Mouse (Mus musculus) liver, embryonic 13.5 days (tissue): ENCODE measurements around the gene Gpr183. TPM values are rescaled to one million over a fixed set of nuclear protein-coding genes. Genes with fewer than 3 reads are reported as not detected.

Experiments
- ATAC-seq: fragments of 200-750 bp; cut with Nextera tagmentation; 2 replicates; pipeline ENCODE4 v1.8.0; 2017; ENCODE audit warnings: low read depth, mild to moderate bottlenecking, moderate number of reproducible peaks, moderate library complexity
- DNase-seq: peaks from one replicate; pipeline ENCODE4 v3.0.0; 2022
- H3K27ac ChIP-seq: fragments of 300-500 bp; sonication (generic); 2 replicates; pipeline ENCODE4 v1.5.1; 2015; ENCODE audit warnings: moderate library complexity, mild to moderate bottlenecking, inconsistent platforms
- H3K27me3 ChIP-seq: fragments of 300-500 bp; sonication (generic); 2 replicates; pipeline ENCODE4 v1.6.1; 2015; ENCODE audit warnings: mild to moderate bottlenecking, inconsistent platforms
- H3K36me3 ChIP-seq: fragments of 300-500 bp; sonication (generic); 2 replicates; pipeline ENCODE4 v1.6.1; 2015; ENCODE audit warnings: mild to moderate bottlenecking, inconsistent platforms
- H3K4me1 ChIP-seq: fragments of 300-500 bp; sonication (generic); replicated peaks from 2 replicates; pipeline ENCODE4 v1.6.1; 2015; ENCODE audit warnings: inconsistent platforms
- H3K4me2 ChIP-seq: fragments of 300-500 bp; sonication (generic); 2 replicates; pipeline ENCODE4 v1.6.1; 2015; ENCODE audit warnings: inconsistent platforms, mild to moderate bottlenecking, moderate library complexity
- H3K4me3 ChIP-seq: fragments of 300-500 bp; sonication (generic); replicated peaks from 2 replicates; pipeline ENCODE4 v1.5.1; 2015; ENCODE audit warnings: mild to moderate bottlenecking, inconsistent platforms
- H3K9ac ChIP-seq: fragments of 300-500 bp; sonication (generic); 2 replicates; pipeline ENCODE4 v1.6.1; 2015; ENCODE audit warnings: mild to moderate bottlenecking, inconsistent platforms
- H3K9me3 ChIP-seq: fragments of 300-500 bp; sonication (generic); replicated peaks from 2 replicates; pipeline ENCODE4 v1.6.1; 2016; ENCODE audit warnings: inconsistent platforms
- WGBS: fragments of 180-500 bp; shearing (Covaris S2); methylation state at CpG from one replicate; pipeline ENCODE4 v1.1.7; 2015; ENCODE audit not compliant: insufficient replicate concordance; 5-methylcytosine and 5-hydroxymethylcytosine counted together
- polyA plus RNA-seq: library from polyadenylated mRNA; unstranded; fragments of >200 nt; fragmentation: Nextera tagmentation; extraction: Ambion mirVana; gene quantifications from 2 replicates; pipeline ENCODE4 v1.2.1, GENCODE M21; 2015

The Gpr183 gene
- polyA plus RNA-seq, 1 experiment from 2014 or later, result 0.96 TPM

- no peak for ATAC-seq
Measured at GRCm38 (mm10) chr14:121916311-121917094, 48.5 kb downstream of the Gpr183 start.

GRCm38 (mm10) chr14:121915621-121916020, 49.4 kb downstream of the Gpr183 start, which contains the start of gene Gpr18:
Gene Gpr18 (minus strand): TSS chr14:121915781.
- H3K9me3 ChIP-seq, result no peaks in the 10 kb centered on the region
- 45% methylated on average over 8 of the region's 8 CpGs for WGBS
- H3K4me1 ChIP-seq, result 0 out of 2 replicates have a peak, but pooled peaks cover 6% of the 10 kb centered on the region
- H3K4me3 ChIP-seq, result no peak within 1 kb of the TSS
- no peak within 1 kb of the TSS for H3K27ac ChIP-seq
- ATAC-seq (no peak), DNase-seq (no peak)
- peaks cover 24% of the 10 kb centered on the region for H3K36me3 ChIP-seq
- no peak within 1 kb of the TSS for H3K9ac ChIP-seq
- H3K27me3 ChIP-seq, result no peaks in the 10 kb centered on the region
- H3K4me2 ChIP-seq, result no peak within 1 kb of the TSS

More at GRCm38 (mm10) chr14:121916311-121917094, 48.5 kb downstream of the Gpr183 start:
- H3K36me3 ChIP-seq, result peaks cover 22% of the 10 kb centered on the region
- H3K4me1 ChIP-seq, result 0 out of 2 replicates have a peak, but pooled peaks cover 9% of the 10 kb centered on the region
- H3K9me3 ChIP-seq, result no peaks in the 10 kb centered on the region
- no peak overlapping the region for H3K9ac ChIP-seq
- H3K27ac ChIP-seq, result no peak overlapping the region
- H3K27me3 ChIP-seq, result no peaks in the 10 kb centered on the region
- 70% methylated on average over 6 of the region's 6 CpGs for WGBS
- H3K4me3 ChIP-seq, result no peak overlapping the region
- no peak overlapping the region for H3K4me2 ChIP-seq
- DNase-seq, result no peak

- Histone ChIP-seq H3K27me3 (no peaks in the 10 kb centered on the region), H3K4me3 (no peak overlapping the region), H3K4me1 (0 out of 2 replicates have a peak, but pooled peaks cover 1% of the 10 kb centered on the region), H3K36me3 (peaks cover 26% of the 10 kb centered on the region), H3K4me2 (no peak overlapping the region), H3K27ac (no peak overlapping the region), H3K9ac (no peak overlapping the region), H3K9me3 (no peaks in the 10 kb centered on the region)
- ATAC-seq, result no peak
- no peak for DNase-seq
- 75% methylated on average over 5 of the region's 5 CpGs for WGBS
Measured at GRCm38 (mm10) chr14:121915143-121915542, 49.9 kb downstream of the Gpr183 start.

- ATAC-seq, result no peak
- H3K36me3 ChIP-seq, result peaks cover 37% of the 10 kb centered on the region
- WGBS, result 80% methylated on average over 7 of the region's 7 CpGs
Measured at GRCm38 (mm10) chr14:121912501-121912900, 52.5 kb downstream of the Gpr183 start.

GRCm38 (mm10) chr14:121909868-121910267, 55.1 kb downstream of the Gpr183 start:
- H3K4me2 ChIP-seq, result no peak overlapping the region
- no peaks in the 10 kb centered on the region for H3K27me3 ChIP-seq
- peaks cover 24% of the 10 kb centered on the region for H3K4me1 ChIP-seq
- DNase-seq, result no peak
- ATAC-seq, result no peak
- H3K36me3 ChIP-seq, result peaks cover 31% of the 10 kb centered on the region; the same call in 1 of the 2 replicates
- WGBS, result 85% methylated on average over 6 of the region's 6 CpGs
- no peak overlapping the region for H3K4me3 ChIP-seq
- H3K9me3 ChIP-seq, result no peaks in the 10 kb centered on the region
- H3K9ac ChIP-seq, result no peak overlapping the region
- H3K27ac ChIP-seq, result no peak overlapping the region

More at GRCm38 (mm10) chr14:121912501-121912900, 52.5 kb downstream of the Gpr183 start:
- Histone ChIP-seq H3K27me3 (no peaks in the 10 kb centered on the region), H3K9me3 (no peaks in the 10 kb centered on the region), H3K27ac (no peak overlapping the region), H3K9ac (no peak overlapping the region), H3K4me2 (no peak overlapping the region), H3K4me3 (no peak overlapping the region), H3K4me1 (no peaks in the 10 kb centered on the region)
- DNase-seq, result no peak

GRCm38 (mm10) chr14:121906992-121907681, 57.9 kb downstream of the Gpr183 start:
- Histone ChIP-seq H3K36me3 (peaks cover 25% of the 10 kb centered on the region; the same call in 1 of the 2 replicates), H3K4me2 (no peak overlapping the region), H3K4me1 (peaks cover 45% of the 10 kb centered on the region), H3K9ac (no peak overlapping the region), H3K9me3 (no peaks in the 10 kb centered on the region), H3K27me3 (no peaks in the 10 kb centered on the region), H3K4me3 (no peak overlapping the region), H3K27ac (peak overlapping the region; percentile 58)
- WGBS, result 59% methylated on average over 11 of the region's 11 CpGs
- DNase-seq (no peak), ATAC-seq (peak; percentile 62)

GRCm38 (mm10) chr14:121906341-121906991, 58.5 kb downstream of the Gpr183 start:
- DNase-seq (no peak), ATAC-seq (peak; percentile 58; the same call in 1 of the 2 replicates)
- H3K4me2 ChIP-seq, result no peak overlapping the region
- H3K27me3 ChIP-seq, result no peaks in the 10 kb centered on the region
- peaks cover 45% of the 10 kb centered on the region for H3K4me1 ChIP-seq
- H3K36me3 ChIP-seq, result peaks cover 19% of the 10 kb centered on the region; the same call in 1 of the 2 replicates
- H3K9ac ChIP-seq, result no peak overlapping the region
- no peaks in the 10 kb centered on the region for H3K9me3 ChIP-seq
- H3K4me3 ChIP-seq, result no peak overlapping the region
- H3K27ac ChIP-seq, result peak overlapping the region; percentile 58
- WGBS, result 35% methylated on average over 8 of the region's 8 CpGs

- peaks cover 45% of the 10 kb centered on the region for H3K4me1 ChIP-seq
- H3K27me3 ChIP-seq, result no peaks in the 10 kb centered on the region
- WGBS, result 17% methylated on average over 3 of the region's 3 CpGs
- H3K9ac ChIP-seq, result no peak overlapping the region
- no peak overlapping the region for H3K27ac ChIP-seq
- no peak overlapping the region for H3K4me2 ChIP-seq
- H3K9me3 ChIP-seq, result no peaks in the 10 kb centered on the region
- no peak overlapping the region for H3K4me3 ChIP-seq
- H3K36me3 ChIP-seq, result peaks cover 10% of the 10 kb centered on the region; the same call in 1 of the 2 replicates
- no peak; the same call in 1 of the 2 replicates for ATAC-seq
- DNase-seq, result no peak
Measured at GRCm38 (mm10) chr14:121904754-121905153, 60.2 kb downstream of the Gpr183 start.

- no peak overlapping the region for H3K9ac ChIP-seq
- no peaks in the 10 kb centered on the region for H3K9me3 ChIP-seq
- no peak overlapping the region for H3K4me2 ChIP-seq
- no peak overlapping the region; the same call in 1 of the 2 replicates for H3K27ac ChIP-seq
- H3K27me3 ChIP-seq, result no peaks in the 10 kb centered on the region
- no peak overlapping the region for H3K4me3 ChIP-seq
- H3K4me1 ChIP-seq, result peaks cover 56% of the 10 kb centered on the region
- H3K36me3 ChIP-seq, result peaks cover 4% of the 10 kb centered on the region; the same call in 1 of the 2 replicates
- DNase-seq (no peak), ATAC-seq (no peak; the same call in 1 of the 2 replicates)
- WGBS, result 60% methylated on average over 7 of the region's 7 CpGs
Measured at GRCm38 (mm10) chr14:121903381-121903876, 61.6 kb downstream of the Gpr183 start.
